Mouse (Mus musculus) urinary bladder, postnatal 14 days (tissue): ENCODE results near the gene Hoga1.

Experiments used
- DNase-seq: peaks from one replicate; pipeline ENCODE4 v3.0.0; 2021; ENCODE audit warnings: low spot score

Hoga1 gene

DNA sequence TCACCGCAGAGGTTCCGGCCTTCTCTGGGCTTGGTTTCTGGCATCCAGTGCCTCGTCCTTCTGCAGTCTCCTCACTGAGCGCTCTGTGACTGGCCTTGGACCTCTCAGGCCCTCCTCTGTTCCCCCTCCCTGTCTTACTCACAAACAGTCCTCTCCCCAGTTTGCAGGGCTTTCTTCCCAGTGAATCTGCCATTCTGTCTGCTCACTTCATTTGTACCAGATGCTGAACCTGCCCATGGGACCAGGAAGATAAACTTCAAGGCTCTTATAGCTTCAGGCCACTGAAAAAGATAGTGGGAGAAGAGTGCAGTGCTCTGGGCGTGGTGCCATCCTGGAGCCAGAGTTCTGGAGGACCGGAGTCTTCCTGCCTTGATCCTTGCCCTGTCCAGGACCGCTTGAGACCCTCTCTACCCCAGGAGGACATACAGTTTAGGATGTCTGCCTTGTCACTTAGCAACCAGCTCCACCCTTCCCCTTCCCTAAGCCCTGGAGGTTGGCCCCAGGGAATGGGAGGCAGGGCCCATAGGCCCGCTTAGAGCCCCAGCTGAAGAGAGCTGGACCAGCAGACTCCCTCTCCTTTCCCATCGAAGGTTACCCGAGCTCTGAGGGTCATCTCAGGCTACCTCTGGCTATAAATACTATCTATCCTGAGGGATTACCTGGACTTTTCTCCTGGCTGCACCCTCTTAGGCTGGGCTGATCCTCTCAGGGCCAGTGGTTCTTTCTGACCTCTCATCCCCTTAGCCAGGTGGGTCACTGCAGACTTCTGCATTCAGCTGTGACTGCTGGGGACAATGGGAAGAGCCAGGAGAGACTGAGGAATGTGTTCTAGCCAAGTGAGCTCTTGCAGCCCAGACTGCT, 23.5 kb upstream of the Hoga1 start:
- no peak for DNase-seq

GRCm38 (mm10) chr19:42022542-42022848, 22.9 kb upstream of the Hoga1 start:
- DNase-seq = peak; percentile 41

DNA sequence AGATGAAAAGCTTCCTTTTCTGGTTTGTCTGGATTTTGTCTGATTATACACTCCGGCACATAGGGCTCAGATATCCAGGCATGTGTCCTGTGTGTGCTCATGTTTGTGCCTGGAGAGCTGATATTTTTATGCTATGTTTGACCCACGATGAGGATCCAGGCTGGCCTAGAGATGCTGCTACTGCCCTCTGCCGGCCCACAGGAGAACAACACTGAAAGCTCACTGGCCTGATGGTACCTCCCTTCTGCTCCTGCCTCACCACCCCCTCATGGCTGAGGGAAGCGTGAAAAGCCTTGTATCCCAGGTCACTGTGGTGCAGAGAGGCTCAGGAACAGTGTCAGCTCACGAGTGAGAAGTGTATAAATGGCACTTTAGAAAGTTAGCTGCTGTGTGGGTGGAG, 19.3 kb upstream of the Hoga1 start:
- DNase-seq = peak; percentile 82

GRCm38 (mm10) chr19:42031112-42031511, 14.3 kb upstream of the Hoga1 start:
- no peak for DNase-seq

DNA sequence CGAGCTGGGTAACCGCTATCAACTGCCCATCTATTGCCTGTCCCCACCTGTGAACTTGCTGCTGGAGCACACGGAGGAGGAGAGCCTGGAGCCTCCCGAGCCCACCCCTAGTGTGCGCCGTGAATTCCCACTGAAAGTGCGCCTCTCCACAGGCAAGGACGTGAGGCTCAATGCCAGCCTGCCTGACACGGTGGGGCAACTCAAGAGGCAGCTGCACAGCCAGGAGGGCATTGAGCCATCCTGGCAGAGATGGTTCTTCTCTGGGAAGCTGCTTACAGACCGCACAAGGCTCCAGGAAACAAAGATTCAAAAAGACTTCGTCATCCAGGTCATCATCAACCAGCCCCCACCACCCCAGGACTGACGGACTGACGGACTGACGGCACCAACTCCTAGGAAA, 11.8 kb upstream of the Hoga1 start:
- DNase-seq = no peak

DNA sequence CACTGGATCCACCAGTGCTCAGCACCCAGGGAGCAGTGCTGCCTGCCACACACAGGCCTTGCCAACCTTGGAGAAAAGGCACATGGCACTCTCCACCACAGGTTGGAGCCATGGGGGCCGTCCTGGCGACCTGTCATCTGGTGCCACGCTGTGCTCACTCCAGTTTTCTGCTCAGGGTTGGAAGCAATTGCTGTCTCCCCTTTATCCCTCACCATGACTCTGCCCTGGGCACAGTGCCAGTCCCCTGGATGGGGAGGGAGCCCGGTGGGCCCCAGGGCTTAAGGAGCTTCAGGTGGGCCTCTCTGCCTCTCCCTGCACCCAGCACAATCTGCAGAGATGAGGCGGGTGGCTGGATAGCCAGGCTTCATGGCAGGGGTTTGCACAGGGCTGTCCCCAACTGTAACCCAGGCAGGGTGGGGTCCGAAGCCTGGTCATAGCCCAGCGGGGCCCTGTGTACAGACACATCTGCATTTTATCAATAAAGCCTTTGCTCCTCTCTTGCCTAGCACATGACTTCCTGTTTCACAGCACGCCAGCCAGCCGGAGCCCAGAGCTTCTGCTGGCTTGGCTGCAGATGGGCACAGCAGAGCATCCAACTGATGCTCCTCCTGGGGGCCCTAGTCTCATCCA, 11.1 kb upstream of the Hoga1 start:
- DNase-seq = no peak

DNA sequence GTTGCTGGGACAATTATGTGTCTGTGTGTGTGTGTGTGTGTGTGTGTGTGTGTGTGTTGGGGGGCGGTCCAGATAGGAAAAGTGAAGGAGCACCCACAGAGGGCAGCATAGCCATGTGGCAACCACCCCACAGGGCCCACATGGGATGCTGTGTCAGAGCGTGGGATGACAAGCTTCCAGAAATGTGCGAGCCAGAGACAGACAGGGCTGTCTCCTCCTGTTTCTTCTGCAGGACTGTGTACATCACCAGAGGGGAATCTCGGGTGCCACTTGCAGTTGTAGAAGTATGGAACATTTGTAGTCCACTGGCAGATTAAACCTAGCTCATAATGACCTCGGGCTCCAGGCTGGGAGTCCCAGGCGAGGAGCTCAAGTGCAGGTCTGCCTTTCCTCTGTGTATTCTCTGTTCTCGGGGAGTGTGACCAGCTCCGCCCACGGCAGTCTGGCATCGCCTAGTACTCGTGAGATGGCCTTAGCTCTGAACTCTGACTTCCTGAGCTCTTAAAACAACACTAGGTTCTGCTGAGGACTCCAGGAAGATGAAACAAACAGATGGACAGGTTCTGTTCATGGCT, 10.4 kb upstream of the Hoga1 start:
- no peak for DNase-seq

- peak; percentile 87 for DNase-seq
Observed at GRCm38 (mm10) chr19:42035456-42036248, 9.8 kb upstream of the Hoga1 start, which contains the start of gene Ankrd2. Gene Ankrd2, plus strand, starts transcription at chr19:42036000.

GRCm38 (mm10) chr19:42036357-42036756, 9.1 kb upstream of the Hoga1 start:
- DNase-seq = no peak

DNA sequence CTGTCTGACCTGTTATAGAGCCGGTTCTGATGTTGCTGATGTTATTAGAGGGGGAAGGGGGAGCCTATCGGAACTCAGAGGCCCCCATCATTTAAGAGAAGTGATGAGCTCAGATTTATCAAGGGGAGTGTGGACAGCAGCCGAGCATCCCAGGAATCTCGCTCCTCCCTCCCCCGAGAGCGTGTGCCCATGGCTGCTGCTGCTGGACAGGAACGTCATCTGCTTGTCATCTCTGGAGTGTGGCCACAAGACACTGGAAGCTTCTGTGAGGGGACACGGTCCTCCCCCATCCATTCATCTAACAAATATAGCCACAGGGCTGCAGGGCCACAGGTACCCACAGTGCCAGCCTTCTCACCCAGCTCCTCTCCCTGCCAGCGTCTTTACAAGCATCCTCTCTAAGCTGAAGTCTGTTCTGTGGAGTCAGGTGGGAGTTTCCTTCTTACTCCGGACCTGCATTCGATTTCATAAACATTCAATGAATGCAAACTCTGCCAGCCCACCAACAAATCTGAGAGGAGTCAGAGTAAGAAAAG, 8.2 kb upstream of the Hoga1 start:
- no peak for DNase-seq

- DNase-seq = no peak
Observed at GRCm38 (mm10) chr19:42038310-42038709, 7.1 kb upstream of the Hoga1 start.

- DNase-seq = no peak
Observed at GRCm38 (mm10) chr19:42043988-42044387, 1.4 kb upstream of the Hoga1 start.

DNA sequence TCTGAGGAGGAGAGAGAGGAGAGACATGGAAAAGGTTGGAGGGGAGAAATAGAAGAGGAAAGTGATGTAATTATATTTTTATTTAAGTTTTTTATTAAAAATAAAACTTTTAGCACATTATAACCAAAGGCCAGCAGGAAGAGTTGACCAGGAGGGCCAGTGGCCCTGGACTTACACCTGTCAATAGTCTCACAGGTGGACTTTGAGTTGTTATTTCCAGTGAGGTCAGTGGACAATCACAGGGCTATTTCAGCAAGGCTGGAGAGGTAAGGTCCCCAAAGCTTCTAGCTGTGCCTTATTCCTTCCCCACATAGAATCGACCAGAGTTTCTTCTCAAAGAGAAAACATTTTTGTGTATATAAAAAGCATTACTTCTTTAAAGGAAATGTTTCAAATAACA, 4.8 kb downstream of the Hoga1 start:
- no peak for DNase-seq

DNA sequence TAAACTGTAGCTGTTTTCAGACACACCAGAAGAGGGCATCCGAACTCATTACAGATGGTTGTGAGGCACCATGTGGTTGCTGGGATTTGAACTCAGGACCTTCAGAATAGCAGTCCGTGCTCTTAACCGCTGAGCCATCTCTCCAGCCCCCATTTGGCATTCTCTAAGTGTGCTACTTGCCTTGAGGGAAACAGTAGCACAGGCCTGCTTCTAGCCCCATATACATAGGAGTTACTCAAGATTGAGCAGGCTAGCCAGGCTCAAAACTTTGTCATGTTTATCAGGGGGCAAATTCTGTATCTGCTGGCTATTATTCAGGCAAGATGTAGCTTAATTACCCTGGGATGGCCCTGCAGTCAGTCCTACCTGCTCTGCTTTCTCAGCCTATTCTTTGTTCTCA, 5.9 kb downstream of the Hoga1 start:
- DNase-seq = no peak

- DNase-seq = no peak
Observed at GRCm38 (mm10) chr19:42051948-42052347, 6.5 kb downstream of the Hoga1 start, which contains the start of gene 4933411K16Rik. Gene 4933411K16Rik, plus strand, starts transcription at chr19:42052248.

DNA sequence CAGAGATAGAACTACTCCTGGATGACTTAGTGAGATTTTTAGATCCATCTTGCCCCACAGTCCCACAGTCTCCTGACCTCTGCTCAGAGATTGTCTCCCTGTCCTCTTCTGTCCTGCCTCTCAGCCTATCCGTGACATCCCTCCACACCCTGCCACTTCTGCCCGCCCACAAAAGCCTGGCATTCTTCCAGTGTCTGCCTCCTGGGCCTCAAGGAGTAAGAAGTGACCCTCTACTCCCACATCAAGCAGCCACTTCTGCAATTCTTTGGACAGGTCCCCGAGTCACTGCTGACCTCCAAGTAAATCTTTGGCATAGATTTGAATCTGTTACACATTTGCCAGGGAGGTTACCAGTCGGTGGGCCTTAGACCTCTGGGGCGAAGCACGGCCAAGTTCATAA, 8.8 kb downstream of the Hoga1 start:
- DNase-seq = no peak

- peak; percentile 71 for DNase-seq
Observed at GRCm38 (mm10) chr19:42055881-42056280, 10.5 kb downstream of the Hoga1 start.

GRCm38 (mm10) chr19:42056719-42057409, 11.5 kb downstream of the Hoga1 start:
- no peak for DNase-seq

DNA sequence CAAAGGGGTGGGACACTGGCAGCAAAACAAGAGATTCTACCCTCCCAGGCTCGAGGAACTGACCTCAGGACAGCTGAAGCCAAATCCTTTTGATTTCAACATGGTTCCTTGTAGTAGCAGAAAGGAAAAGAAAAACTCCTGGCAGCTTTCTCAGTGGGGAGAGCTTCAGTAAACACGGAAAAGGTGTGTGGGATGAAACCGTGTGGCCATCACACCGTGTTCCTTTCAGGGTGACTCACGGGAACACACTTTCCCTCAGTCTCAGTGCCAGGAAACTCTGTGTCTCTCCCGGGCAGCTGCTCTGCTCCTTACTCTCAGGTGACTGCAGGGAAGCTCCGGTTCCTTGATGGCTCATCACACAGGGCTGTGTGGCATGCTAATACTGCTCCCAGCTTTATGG, 13.0 kb downstream of the Hoga1 start:
- DNase-seq = peak; percentile 35

DNA sequence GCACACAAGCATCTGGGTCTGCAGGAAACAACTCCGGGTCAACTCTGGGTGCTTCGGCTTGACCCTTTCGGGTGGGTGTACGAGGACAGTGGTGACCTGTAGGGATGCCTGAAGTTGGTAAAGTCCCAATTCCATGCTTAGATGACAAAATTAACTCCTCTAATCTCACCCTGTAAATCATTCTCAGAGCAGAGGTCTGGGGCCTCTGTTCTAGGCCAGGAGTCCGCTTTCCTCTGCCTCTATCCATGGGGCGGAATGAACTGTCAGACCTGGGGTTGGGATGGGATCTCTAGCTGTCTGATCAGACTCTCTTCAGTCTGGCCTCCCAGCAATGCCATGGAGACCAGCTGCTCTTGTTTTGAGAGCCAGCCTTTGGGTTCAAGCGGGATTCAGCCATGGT, 16.0 kb downstream of the Hoga1 start:
- DNase-seq = no peak

DNA sequence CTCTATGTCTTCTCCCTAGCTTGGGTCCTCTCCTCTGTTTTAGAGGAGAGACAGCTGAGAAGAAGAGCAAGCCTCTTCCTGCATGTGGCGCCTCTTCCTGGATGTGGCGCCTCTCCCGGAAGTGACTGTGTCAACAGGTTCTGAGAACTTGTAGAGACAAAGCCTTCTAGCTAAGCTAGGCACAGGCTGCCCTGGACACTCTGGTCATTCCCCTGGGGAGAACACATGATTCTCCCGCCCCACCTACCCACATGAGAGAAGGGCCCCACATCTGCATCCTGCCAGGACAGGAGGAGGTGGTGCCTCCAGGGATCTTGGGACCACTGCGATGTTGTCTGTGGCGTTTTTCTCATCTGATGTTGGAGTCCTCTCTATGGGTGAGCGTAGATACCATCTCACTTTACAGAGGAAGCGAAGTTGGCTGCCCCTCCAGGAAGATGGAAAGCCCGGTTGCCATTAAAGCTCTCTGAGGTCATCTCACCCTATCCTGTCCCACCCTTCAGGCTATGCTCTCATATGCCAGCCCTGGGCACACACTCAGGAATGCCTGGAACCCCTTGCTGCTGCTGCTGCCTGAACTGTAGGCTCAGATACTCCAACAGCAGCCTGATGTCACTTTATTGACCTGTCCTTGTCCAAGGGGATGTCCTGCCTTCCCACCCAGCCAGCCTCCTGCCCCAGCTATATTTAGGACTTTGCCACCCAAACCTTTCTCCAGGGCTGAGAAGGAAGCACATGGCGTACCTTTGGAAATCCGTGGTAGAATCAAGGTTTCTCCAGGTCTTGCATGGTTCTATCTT, 23.2 kb downstream of the Hoga1 start:
- DNase-seq = no peak
